Mouse (Mus musculus) E14TG2a.4 (cell line): ENCODE data around the gene Dcp1b.

Source experiments
- H3K27me3 ChIP-seq: 2 replicates; pipeline ENCODE4 v1.6.1; 2014; ENCODE audit warnings: low read length, control low read depth; ENCODE audit not compliant: insufficient read depth
- H3K36me3 ChIP-seq: 2 replicates; pipeline ENCODE4 v1.6.1; 2014; ENCODE audit warnings: low read length, control low read depth; ENCODE audit not compliant: insufficient read depth
- H3K4me1 ChIP-seq: replicated peaks from 2 replicates; pipeline ENCODE4 v1.6.1; 2014; ENCODE audit warnings: low read depth, low read length, control low read depth
- H3K4me3 ChIP-seq: replicated peaks from 2 replicates; pipeline ENCODE4 v1.5.1; 2014; ENCODE audit warnings: mild to moderate bottlenecking, low read length
- H3K9me3 ChIP-seq: 2 replicates; pipeline ENCODE4 v1.6.1; 2014; ENCODE audit warnings: low read length, control low read depth
- CTCF ChIP-seq: conservative IDR thresholded peaks from 2 replicates; pipeline ENCODE4 v1.5.1; 2014; ENCODE audit warnings: low read length
- NANOG ChIP-seq: IDR thresholded peaks from 2 replicates; pipeline ENCODE4 v1.6.1; 2014; ENCODE audit warnings: borderline replicate concordance, low read length, mixed read lengths
- POU5F1 ChIP-seq: IDR thresholded peaks from 2 replicates; pipeline ENCODE4 v1.6.1; 2014; ENCODE audit warnings: low read length, borderline replicate concordance

Gene Dcp1b

GRCm38 (mm10) chr6:119228861-119229603 is 54.0 kb downstream of the Dcp1b start:
- no peaks in the 10 kb centered on the region for H3K36me3 ChIP-seq
- H3K4me3 ChIP-seq = no peak overlapping the region
- TF ChIP-seq CTCF (no peak), POU5F1 (no peak), NANOG (no peak)
- no peaks in the 10 kb centered on the region for H3K4me1 ChIP-seq
- no peaks in the 10 kb centered on the region; the same call in 1 of the 2 replicates for H3K27me3 ChIP-seq
- no peaks in the 10 kb centered on the region for H3K9me3 ChIP-seq

- no peaks in the 10 kb centered on the region for H3K4me1 ChIP-seq
- no peaks in the 10 kb centered on the region for H3K9me3 ChIP-seq
- TF ChIP-seq NANOG = no peak
- TF ChIP-seq POU5F1 = no peak
- TF ChIP-seq CTCF = no peak
- H3K27me3 ChIP-seq = no peaks in the 10 kb centered on the region; the same call in 1 of the 2 replicates
- H3K4me3 ChIP-seq = no peak overlapping the region
- H3K36me3 ChIP-seq = no peaks in the 10 kb centered on the region
Observed at GRCm38 (mm10) chr6:119233066-119233465, 58.0 kb downstream of the Dcp1b start.

- TF ChIP-seq POU5F1 (no peak), NANOG (no peak), CTCF (no peak)
- Histone ChIP-seq H3K27me3 (peaks cover 2% of the 10 kb centered on the region; the same call in 1 of the 2 replicates), H3K36me3 (no peaks in the 10 kb centered on the region), H3K4me3 (no peak overlapping the region), H3K4me1 (no peaks in the 10 kb centered on the region), H3K9me3 (no peaks in the 10 kb centered on the region)
Observed at GRCm38 (mm10) chr6:119235441-119235840, 60.4 kb downstream of the Dcp1b start.

- no peak for TF ChIP-seq POU5F1
- no peak for TF ChIP-seq CTCF
- TF ChIP-seq NANOG = no peak
- Histone ChIP-seq H3K27me3 (peaks cover 2% of the 10 kb centered on the region; the same call in 1 of the 2 replicates), H3K4me1 (no peaks in the 10 kb centered on the region), H3K4me3 (no peak within 1 kb of the TSS), H3K36me3 (no peaks in the 10 kb centered on the region), H3K9me3 (no peaks in the 10 kb centered on the region)
Observed at GRCm38 (mm10) chr6:119236241-119236640, 61.2 kb downstream of the Dcp1b start, which contains the start of gene Cacna2d4. Gene Cacna2d4, plus strand, starts transcription at chr6:119236526.

GRCm38 (mm10) chr6:119237427-119237989 is 62.5 kb downstream of the Dcp1b start:
- Histone ChIP-seq H3K4me3 (no peak overlapping the region), H3K27me3 (peaks cover 2% of the 10 kb centered on the region; the same call in 1 of the 2 replicates), H3K9me3 (no peaks in the 10 kb centered on the region), H3K4me1 (no peaks in the 10 kb centered on the region), H3K36me3 (no peaks in the 10 kb centered on the region)
- no peak for TF ChIP-seq CTCF
- TF ChIP-seq NANOG = no peak
- no peak for TF ChIP-seq POU5F1

GRCm38 (mm10) chr6:119239341-119240005 is 64.4 kb downstream of the Dcp1b start:
- no peaks in the 10 kb centered on the region for H3K9me3 ChIP-seq
- TF ChIP-seq POU5F1 = no peak
- no peak for TF ChIP-seq CTCF
- no peak for TF ChIP-seq NANOG
- H3K36me3 ChIP-seq = no peaks in the 10 kb centered on the region
- no peak overlapping the region for H3K4me3 ChIP-seq
- H3K27me3 ChIP-seq = peaks cover 2% of the 10 kb centered on the region; the same call in 1 of the 2 replicates
- no peaks in the 10 kb centered on the region for H3K4me1 ChIP-seq

GRCm38 (mm10) chr6:119240256-119240655 is 65.2 kb downstream of the Dcp1b start:
- Histone ChIP-seq H3K36me3 (no peaks in the 10 kb centered on the region), H3K4me1 (no peaks in the 10 kb centered on the region), H3K4me3 (no peak overlapping the region), H3K27me3 (peaks cover 2% of the 10 kb centered on the region; the same call in 1 of the 2 replicates), H3K9me3 (no peaks in the 10 kb centered on the region)
- no peak for TF ChIP-seq POU5F1
- no peak for TF ChIP-seq NANOG
- no peak for TF ChIP-seq CTCF

- TF ChIP-seq CTCF = no peak
- TF ChIP-seq POU5F1 = no peak
- no peak for TF ChIP-seq NANOG
- H3K4me3 ChIP-seq = no peak overlapping the region
Observed at GRCm38 (mm10) chr6:119240871-119241705, 66.0 kb downstream of the Dcp1b start.

More at GRCm38 (mm10) chr6:119240871-119241705, 66.0 kb downstream of the Dcp1b start:
- no peaks in the 10 kb centered on the region for H3K4me1 ChIP-seq
- H3K36me3 ChIP-seq = no peaks in the 10 kb centered on the region
- peaks cover 3% of the 10 kb centered on the region for H3K9me3 ChIP-seq
- H3K27me3 ChIP-seq = peaks cover 2% of the 10 kb centered on the region; the same call in 1 of the 2 replicates
